In genomic region chr11:106393331-106393616, GRCm38 (mm10) we compare ENCODE assay signal across 21 mouse cellular contexts. TPM values are rescaled to one million over a fixed set of nuclear protein-coding genes. Genes with fewer than 3 reads are reported as not detected.
"Had no signal": no experiment of that assay in that cellular context is flagged by ENCODE, and none has a peak within 500 bp of the region (broad histone marks: within the 10 kb centered on the region; RNA-seq: fewer than 3 reads in every experiment).

No protein-coding gene starts in this region.

- H3K4me1 ChIP-seq: midbrain, embryonic 15.5 days; neural tube, embryonic 12.5 days had no signal

- DNase-seq: kidney, adult 8-10 months; kidney, postnatal 25 days; layer of hippocampus, adult 9-11 months; layer of hippocampus, postnatal 36 days; left cerebral cortex, postnatal 4 days; lung, adult 2 months; lung, postnatal 14 days; spleen, adult 18-20 months; thymus, adult 2 months; thymus, postnatal 25 days had no signal

- ATAC-seq: inflammation-experienced regulatory T-cells, adult 6 months; intestine, postnatal 0 days; midbrain, embryonic 15.5 days had no signal

- H3K9me3 ChIP-seq: limb, embryonic 13.5 days; megakaryocyte, embryonic 14.5 days; midbrain, embryonic 15.5 days; neural tube, embryonic 12.5 days had no signal

- H3K27ac ChIP-seq: limb, embryonic 13.5 days; macrophage; midbrain, embryonic 15.5 days; neural tube, embryonic 12.5 days had no signal

- H3K4me2 ChIP-seq: limb, embryonic 13.5 days; midbrain, embryonic 11.5 days; midbrain, embryonic 15.5 days; neural tube, embryonic 12.5 days had no signal

- H3K9ac ChIP-seq: limb, embryonic 13.5 days; midbrain, embryonic 15.5 days; neural tube, embryonic 12.5 days had no signal

- H3K4me3 ChIP-seq: limb, embryonic 13.5 days; megakaryocyte, embryonic 14.5 days; midbrain, embryonic 15.5 days; neural tube, embryonic 12.5 days had no signal

- H3K36me3 ChIP-seq: midbrain, embryonic 15.5 days had no signal

- H3K27me3 ChIP-seq: limb, embryonic 13.5 days; megakaryocyte, embryonic 14.5 days; midbrain, embryonic 15.5 days; neural tube, embryonic 12.5 days had no signal

RNA-seq across cellular contexts. Expression of gene Prr29, which starts 28.0 kb away (rescaled TPM):
- total RNA-seq: layer of hippocampus, postnatal 36 days; left cerebral cortex, postnatal 4 days; monocyte, adult 5-6 weeks; neutrophil, adult 5-6 weeks had no signal
- polyA plus RNA-seq: macrophage; midbrain, embryonic 11.5 days; midbrain, embryonic 15.5 days; neural tube, embryonic 12.5 days had no signal

RNA-seq across cellular contexts. Expression of gene Scn4a, which starts 40.2 kb away (rescaled TPM):
- total RNA-seq: layer of hippocampus, postnatal 36 days; left cerebral cortex, postnatal 4 days had no signal
- polyA plus RNA-seq: midbrain, embryonic 11.5 days; midbrain, embryonic 15.5 days; stomach, embryonic 14.5 days had no signal
